Mouse (Mus musculus): Measurements from ENCODE around the gene C1s2.

- no peak for TF ChIP-seq CHD1 (IDR thresholded peaks at IDR 0.05; ENCODE audit: low read depth, low read length)
- no peak for TF ChIP-seq CTCF (conservative IDR thresholded peaks at IDR 0.05 in 1 of 2, IDR thresholded peaks at IDR 0.05 in 1 of 2; ENCODE audit: low read depth in 2 of 2, low read length in 2 of 2)
- no peak for TF ChIP-seq EP300 (IDR thresholded peaks at IDR 0.05; ENCODE audit: low read length)
Measured at GRCm38 (mm10) chr6:124592186-124592700, 43.6 kb downstream of the C1s2 start.
